Mouse (Mus musculus) adrenal gland, postnatal 36 days (tissue): ENCODE data around the gene Lsp1. TPM values are rescaled to one million over a fixed set of nuclear protein-coding genes. Genes with fewer than 3 reads are reported as not detected.
A peak's percentile ranks its signal among the peaks of the same experiment; 100 is the strongest.

Experiments
- DNase-seq, 2 experiments: peaks; one replicate each; pipeline ENCODE4 v3.0.0; 2021; ENCODE audit warnings: mixed read lengths in 1 of 2
- total RNA-seq, 2 experiments: library from RNA; stranded (reverse); gene quantifications; 2 replicates each; pipeline ENCODE4 v1.2.3; 2021

Lsp1 gene
- total RNA-seq, 2 experiments from 2014 or later: 16.8 to 23.1 TPM

DNA sequence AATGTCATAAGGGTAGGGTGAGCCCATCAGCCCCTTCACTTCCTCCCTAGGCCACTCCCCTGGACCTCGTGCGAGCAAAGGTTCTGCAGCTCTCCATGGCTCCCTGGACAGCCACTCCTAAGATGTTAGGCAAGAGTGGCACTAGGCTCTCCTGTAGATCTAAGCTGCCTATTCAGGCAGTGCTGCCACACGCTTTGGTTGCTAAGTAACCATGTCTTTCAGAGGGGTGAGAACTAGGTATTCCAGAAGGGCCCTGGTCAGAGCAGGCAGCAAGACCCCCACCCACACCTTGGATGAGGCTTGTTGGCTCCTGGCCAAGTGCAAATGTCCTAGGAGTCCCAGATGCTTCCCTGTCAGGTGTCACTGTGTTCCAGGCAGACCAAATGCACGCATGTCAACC lies 45.9 kb downstream of the Lsp1 start:
- no peak for DNase-seq

DNA sequence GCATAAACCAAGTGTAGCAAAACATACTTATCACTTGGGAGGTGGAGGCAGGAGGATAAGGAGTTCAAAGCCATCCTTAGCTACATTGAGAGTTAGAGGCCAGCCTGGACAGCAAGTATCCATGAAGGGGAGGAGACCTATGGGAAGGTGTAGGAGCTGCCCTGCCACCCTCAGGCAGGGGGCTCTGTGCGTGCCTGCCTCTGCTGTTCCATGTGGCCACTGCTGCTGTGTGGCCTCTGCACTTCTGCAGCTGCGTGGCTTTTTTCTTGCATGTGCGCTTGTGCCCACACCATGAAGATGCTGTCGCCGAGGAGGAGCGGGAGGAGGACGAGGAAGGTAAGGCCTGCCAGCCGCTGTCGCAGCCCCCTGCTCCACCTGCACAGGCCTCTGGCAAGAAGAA lies 46.8 kb downstream of the Lsp1 start:
- DNase-seq: no peak

DNA sequence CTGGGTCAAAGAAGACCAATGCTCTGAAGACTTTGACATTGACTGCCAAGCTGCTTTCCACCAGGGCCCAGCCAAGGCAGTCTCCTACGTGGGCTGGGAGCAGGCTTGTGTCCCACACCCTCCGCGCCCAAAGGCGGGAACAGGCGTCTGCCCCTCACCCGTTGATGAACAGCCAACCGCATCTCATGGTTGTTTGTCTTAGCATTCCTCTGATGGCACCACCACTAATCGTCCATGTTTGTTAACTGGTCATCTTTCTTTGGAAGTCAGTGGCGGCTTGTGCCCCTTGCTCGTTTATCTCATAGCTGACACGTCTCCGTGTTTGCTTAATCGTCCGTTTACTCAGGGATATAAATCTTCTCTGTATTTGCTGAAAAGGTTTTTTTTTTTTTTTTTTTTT lies 48.9 kb downstream of the Lsp1 start:
- no peak for DNase-seq

DNA sequence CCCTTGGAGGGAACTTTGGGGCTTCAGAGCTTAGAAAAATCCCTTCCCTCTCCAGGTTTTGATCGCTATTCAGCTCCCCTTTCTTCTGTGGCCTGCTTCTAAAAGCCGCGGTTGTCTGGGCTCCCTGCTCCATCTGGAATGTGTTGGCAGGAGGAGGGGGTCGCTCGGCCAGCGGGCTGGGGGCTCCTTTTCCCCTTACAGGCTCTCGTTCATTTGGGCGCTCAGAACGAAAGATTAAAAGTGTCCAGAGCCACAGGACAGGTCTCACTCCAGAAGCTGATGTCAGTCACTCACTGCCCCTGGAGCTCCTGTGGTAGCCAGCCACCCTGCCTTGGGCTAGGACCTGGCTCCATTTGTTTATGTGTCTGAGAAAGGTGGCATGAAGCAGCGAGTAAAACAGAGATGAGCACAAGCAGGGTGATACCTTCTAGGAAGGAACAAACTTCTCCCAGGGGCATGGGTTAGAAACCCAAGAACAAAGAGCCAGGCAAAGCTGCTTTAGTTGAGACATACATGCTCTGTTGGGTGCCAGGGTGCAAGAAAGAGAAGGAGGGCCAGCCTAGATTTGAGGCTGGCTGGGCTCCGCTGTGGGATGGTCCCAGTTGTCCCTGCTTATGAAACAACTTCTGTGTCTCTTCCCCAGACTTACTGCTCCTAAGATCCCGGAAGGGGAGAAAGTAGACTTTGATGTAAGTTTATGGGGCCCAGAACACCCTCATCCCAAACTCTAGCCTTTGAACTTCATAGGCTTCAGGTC lies 49.6 kb downstream of the Lsp1 start:
- no peak for DNase-seq

DNA sequence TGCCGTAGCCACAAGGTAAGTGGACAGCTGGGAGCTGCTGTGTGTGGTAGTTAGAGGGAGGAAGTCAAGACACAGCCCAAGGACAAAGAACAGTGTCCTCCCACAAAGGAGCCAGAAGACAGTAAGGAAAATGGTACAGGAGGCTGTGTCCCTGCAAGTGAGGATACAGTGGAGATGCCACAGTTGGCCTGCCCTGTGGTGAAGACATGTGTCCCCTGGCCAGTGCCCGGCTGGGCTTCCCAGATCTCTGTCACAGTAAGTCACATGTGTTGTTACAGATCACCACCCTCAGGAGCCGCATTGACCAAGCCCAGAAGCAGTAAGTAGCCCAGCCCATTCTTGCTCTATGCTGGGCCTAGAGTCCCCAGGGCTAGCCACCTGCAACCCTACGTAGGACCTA lies 53.4 kb downstream of the Lsp1 start:
- no peak for DNase-seq

DNA sequence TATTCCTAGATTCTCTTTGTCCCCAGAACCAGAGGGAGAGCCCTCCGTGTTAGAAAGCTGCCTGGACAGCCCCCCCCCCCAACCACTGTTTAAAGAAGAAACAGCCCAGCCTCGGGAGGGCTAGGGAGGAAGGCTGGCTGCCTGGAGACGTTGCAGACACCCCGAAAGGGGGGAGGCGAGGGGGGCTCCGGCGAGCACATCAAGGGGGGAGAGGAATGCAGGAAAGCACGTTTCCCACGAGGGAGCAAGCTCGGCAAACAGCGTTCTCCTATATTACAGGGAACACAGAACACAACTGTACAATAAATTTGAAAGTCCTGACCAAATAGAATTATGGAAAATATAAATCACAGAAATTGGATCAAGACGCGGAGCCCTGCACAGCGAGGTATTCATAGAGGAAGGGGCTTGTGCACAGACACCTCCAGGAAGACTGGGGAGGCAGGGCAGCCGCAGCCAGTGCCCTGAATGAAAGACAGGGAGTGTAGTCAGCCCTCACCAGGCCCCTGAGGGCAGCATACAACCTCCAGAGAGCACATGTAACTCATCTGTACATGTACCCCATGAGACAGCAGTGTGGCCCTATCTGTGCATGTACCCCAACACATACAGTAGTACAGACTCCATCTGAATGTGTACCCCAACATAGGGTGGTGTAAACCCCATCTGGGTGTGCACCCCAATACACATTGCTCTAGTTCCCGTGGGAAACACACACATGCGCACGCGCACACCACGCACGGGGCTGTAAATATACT lies 55.8 kb downstream of the Lsp1 start:
- no peak for DNase-seq

DNA sequence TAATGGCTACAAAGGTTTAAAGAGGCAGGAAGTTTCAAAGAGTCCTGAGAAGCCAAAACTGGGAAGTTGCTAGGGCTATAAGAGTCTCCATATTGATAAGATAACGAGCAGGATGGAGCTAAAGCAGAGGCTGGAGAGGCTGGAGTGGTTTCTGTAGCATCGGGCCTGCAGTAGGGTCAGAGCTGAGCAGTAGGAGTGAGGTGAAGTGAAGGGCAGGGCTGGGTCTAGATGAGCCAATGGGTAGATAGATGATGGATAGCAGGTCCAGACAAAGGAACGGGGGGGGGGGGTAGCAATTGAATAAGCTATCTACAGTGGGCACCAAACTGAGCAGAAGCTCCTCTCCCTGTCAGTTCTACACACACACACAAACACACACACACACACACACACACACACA lies 56.9 kb downstream of the Lsp1 start:
- DNase-seq: no peak

DNA sequence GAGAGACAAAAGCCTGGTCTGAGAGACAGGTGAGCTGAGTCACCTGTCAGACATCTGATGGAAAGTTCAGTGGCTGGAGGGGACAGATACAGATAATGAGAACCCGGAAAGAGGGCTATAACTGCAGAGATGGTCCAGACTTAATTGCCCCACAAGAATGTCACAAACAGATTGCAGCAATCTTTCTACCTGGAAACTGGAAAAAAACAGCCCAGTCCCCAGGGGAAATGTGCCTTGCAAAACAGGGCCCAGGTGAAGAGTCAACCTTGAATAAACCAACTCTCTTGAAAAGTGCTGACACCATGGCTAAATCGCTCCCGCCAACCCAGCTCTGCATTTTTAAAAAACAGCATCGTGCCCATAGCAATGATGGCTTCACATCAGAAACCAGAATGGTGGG lies 59.7 kb downstream of the Lsp1 start:
- DNase-seq: no peak

DNA sequence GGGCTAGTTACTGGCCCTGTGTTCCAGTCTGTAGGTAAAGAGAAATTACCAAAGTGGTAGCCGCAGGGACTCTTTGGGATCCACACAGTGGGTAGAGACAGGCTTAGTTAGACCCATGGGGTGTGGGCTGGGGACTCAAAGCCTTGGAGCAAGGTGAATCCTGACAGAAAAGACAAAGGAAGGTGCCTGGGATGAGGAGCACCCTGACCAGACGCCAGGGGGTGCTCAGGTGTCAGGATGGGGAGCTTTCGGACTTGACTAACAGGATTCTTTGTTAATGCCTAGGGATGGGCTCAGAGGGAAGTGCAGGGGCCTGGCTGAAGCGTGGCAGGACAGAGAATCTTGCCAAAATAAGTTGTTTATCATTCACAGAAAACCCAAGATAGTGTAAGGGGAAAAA lies 61.7 kb downstream of the Lsp1 start:
- peak in 1 of 2 experiments; percentile 45 for DNase-seq

DNA sequence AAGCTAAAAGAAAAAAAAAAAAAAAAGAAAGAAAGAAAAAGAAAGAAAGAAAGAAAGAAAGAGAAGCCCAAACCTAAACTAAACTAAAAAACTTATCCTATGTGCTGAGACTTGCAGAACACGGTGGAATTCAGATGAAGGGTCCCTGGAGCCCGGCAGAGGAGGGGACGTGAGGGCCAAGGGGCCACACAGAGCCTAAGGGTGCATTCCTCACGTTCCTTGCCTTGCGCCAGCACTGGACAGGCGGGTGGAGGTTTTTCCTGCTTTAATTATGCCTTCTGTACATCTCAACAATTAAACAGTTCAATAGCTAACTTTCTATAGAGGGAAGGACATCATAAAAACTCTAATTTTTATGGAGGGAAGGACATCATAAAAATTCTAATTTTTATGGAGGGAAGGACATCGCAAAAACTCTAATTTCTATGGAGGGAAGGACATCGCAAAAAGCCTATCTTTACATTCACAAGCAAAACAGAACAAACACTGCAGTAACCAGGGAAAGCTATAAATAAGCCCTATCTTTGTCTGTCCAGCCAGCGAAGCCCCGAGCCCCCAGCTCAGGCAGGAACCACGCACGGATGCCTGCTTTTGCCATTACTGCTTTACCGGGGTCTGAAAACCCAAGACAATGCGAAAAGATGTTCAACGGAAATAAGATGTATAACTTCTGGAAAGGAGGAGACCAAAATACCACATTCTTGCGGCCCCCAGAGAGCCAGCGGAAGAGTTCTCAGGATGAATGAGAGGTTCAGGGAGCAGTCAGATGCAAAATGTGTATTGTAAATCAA lies 62.8 kb downstream of the Lsp1 start:
- DNase-seq: no peak

DNA sequence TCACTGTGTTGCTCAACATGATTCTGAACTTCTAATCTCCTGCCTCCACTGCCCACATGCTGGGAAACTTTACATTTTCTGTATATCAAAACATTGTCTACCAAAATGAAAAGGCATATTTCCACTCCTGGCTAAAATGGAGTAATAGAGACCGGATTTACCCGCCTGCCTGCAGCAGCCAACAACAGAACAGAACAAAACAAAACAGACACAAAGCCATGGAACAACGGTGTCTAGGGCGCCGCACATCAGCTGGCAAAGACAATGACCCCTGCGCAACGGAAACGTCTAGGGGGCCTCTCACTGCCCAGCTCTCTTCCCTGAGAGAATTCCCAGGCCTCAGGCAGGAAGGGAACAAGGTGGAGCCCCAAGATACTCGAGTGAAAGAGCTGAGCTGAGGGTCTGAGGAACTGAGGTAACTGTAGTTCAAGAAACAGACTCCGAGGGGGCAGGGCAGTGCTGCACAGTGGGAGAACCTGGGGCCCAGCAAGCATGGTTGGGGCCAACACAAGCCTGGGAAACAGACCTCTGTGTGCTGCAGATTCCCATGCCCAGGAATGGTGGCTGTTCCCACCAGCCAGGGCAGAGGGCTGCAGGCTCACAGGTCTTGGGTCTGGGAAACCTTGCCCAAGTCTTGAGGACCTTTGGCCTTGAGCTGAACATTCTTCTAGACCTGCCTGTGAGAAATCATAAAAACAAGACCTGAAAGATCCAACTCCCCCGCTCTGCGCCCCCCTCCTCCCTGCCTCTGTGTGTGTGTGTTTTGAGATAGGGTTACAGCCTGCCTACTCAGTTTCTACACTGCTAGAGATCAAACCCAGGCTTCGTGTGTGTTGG lies 65.0 kb downstream of the Lsp1 start:
- DNase-seq: no peak

DNA sequence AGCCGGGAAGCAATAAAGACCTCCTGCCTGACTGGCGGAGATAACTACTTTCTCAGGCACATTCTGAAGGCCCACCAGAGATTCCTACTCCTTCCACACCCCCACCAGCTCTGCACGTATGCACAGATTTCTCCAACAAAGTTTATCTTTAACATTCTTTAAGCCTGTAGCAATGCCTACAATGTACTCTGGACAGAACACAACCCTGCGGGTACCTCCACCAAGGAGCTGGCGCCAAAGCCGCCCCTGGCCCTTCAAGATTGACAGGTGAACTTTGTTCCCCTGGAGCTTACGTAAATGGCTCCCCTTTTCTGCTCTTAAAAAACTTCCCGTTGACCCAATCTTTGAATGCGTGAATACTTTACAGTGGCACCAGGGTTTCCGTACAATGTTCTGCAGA lies 68.7 kb downstream of the Lsp1 start:
- no peak for DNase-seq

DNA sequence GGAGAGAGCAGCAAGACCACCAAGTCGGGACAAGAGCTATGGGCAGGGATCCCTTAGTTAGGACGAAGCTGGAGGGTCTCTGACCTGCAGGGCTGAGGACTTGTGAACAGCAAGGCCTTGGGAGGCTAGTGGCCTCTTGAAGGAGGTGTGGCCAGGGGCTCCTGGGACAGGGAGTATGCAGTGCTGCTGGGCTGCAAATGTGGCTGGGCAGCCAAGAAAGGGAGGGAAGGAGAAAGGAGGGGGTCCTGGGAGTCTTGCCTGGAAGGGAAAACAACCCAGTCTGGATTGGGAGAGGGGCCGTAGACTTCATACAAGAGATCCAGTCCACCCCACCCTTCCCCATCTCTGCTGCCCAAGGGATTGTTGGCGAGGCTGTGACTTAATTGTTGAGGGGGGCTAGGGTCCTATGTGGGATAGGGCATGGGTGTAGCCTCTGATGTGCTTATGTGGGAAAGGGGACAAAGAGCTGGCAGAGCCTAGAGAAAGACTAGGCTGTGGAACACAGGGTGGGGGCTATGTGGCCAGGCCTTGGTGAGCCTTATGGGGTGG lies 71.4 kb downstream of the Lsp1 start:
- no peak for DNase-seq

DNA sequence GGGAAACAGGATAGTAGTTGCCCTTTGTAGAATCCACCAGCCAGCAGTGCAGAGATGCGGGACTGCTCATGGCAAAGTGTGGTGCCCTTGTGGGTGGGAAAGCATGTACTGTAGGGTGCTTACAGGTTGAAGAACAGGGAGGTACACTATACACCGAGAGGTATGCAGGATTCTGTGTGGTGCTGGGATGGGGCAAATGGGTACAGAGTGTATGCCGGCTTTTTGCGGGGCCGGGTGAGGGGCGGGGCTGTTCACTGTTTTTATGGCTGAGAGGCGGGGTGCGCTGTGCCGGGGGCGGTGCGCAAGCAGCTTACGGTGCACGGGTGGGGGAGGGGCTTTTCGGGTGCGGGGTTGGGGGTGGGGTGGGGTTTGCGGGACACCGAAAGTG lies 72.1 kb downstream of the Lsp1 start, which contains the start of gene Mrpl23:
Gene Mrpl23 (plus strand): TSS at position 16 of the 388 bp plus-strand sequence.
- no peak for DNase-seq

DNA sequence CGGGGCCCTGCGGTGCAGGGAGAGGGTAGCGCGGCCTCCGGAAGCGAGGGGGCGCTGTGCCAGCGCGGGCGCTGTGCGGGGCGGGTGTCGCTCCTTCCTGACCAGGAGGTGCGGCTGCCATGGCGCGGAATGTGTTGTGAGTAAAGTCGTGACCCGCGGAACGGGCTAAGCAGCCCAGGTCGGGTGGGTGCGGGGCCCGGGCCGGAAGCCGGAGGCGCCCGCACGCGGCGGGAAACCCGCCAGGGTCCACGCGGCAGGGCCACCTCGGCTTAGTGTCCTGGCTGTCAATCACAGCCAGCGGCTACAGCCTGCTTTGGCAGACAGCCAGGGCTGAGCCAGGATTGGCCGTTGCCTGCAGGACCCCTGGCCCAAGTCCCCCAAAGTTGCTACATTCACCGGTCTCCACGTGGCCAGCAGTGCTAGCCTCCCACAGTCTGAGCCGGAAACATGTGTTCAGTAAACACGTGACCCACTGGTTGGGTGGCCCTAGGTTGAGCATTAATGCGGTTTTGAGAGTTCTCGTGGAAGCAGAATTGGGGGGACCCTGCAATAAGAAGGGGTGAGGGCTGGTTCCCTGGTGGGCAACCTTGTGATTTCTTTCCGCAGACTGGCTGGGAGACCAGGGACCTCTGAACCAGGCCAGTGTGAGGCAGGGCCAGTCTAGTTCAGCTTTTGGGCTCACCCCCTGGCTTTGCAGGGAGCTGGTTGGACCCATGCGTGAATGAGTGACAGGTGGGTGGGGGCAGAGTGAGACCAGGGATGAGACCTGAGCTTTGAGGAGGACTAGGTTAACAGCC lies 72.6 kb downstream of the Lsp1 start:
- DNase-seq: peak; percentile 89 to 92

DNA sequence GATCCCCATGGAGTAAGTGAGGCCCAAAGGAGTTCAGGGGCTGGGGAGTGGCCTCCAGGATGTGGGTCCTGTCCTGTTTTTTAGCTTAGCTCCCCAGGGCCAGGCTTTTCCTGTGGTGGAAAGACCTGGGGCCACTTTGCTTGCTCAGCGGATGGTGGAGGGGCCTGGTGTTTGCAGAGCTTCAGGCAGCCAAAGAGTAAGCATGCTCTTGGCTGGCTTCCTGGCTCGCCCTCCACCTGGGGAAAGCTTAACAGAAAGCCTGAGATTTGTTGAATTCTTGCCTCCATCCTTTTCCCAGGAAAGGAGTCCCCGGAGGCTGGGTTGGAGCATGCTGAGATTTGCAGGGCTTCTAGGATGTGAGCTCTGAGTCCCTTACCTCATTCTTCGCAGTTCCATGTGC lies 74.5 kb downstream of the Lsp1 start:
- DNase-seq: no peak

DNA sequence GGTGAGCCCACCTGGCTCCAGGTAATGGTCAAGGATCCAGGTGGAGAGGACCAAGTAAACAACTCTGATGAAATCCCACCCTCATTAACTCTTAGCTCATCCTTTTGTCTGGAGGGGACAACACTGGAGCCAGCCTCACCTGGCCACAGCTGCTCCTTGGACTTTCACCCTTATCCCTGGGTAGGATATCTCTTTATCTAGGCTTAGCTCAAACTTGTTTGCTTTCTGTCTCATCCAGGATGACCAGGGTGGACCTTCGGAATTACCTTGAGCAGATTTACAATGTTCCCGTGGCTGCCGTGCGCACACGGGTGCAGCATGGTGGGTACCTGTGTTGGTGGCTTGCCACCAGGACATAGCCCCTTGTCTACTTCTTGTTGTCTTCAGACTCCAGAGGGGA lies 75.2 kb downstream of the Lsp1 start:
- DNase-seq: no peak

DNA sequence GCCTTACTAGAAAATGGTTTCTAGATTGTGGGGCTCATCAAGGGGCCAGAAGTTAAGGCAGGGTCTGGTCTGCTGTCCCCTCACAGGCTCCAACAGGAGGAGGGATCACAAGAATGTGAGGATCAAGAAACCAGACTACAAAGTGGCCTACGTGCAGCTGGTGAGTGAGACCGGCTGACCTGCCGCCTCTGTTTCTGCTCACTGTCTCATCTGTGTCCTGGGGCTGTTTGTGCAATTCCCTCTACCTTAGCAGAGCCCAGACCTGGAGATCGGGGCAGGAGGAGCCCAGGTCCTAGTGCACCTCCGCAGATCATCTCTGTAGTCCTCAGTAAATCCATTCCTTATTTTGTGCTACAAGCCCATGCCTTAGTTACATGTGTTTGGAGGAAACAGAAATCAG lies 76.6 kb downstream of the Lsp1 start:
- no peak for DNase-seq

DNA sequence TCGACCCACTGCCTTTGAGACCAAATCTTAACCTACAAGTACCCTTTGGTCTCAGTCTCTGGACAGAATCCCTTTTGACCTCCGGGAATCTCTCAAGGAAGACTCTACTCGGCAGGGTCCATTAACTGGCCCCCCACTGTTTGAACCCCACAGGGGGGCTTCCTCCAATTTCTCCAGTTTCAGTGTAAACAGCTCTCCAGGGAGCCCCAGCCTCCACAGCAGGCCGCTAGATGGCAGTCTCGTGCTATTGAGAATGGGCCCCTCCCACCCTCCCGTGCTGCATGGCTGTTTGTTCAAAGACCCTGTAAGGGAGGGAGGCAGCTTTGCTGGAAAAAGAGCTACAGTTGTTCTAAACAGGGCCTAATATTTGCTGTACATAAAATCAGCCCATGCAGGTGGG lies 77.3 kb downstream of the Lsp1 start:
- DNase-seq: peak; percentile 69 to 77

DNA sequence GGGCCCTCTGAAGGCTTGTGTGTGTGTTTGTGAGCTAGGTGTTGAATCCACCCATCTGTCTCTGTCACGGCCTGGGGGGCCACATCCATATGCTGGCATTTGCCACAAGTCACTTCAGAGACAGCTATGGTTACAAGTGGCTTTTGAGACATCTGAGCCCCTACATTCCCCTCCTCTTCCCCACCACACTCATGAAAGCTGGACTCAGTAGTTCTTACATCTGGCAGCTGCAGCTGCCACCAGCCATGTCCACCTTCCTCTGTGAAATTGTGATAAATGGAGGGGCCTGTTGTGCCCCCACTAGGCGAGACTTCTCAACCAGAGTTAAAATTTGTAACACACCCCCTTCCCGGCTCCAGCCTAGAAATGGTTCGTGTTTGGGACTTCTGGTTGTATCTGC lies 77.7 kb downstream of the Lsp1 start:
- no peak for DNase-seq

DNA sequence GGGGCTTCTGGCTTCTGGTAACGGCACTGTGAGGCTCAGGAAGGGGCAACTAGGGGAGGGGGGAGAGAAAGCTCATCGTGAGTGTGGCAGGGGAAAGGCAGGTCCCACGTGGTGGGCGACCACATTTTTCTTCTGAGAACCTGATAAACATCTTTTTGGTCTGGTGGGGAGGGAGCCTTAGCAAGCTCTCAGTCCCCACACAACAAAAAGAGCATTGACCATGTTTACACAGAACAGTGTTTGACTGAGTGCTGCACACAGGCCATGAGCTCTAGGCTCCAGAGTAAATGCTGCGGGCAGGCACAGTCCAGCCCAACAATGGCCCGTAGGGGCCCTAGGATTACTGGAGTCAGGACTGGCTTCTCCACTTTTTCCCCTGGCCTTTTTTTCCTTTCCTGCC lies 78.2 kb downstream of the Lsp1 start:
- no peak for DNase-seq
